8 mouse cellular contexts compared by ENCODE assay signal in the genomic region with DNA sequence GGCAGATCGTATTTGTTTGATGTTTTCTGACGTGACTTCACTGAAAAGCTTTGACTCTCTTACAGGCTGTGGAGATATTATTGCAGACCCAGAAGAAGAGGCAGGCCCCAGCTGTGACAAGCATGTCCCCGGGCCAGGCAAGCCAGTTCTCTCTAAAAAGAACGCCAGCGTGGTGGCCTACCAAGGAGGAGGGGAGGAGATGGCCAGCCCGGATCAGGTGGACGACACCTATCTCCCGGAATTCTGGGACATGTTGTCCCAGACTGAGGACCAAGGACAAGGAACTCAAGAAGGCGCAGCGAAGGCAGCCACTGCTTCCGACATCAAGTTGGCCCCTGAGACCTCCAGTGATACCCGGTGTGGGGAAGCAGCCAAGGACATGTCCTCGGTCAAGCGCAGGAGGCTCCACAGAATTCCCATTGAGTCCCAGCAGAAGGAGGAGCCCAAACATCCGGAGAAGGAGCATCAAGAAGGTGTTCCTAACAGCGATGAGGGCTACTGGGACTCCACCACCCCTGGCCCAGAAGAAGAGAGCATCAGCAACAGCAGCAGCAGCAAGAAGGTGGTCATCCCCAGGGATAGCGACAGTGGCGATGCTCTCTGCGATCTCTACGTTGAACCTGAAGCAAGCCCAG. TPM values are rescaled to one million over a fixed set of nuclear protein-coding genes. Genes with fewer than 3 reads are reported as not detected.
DNase-seq lines count a peak whose midpoint lies in the region; ATAC-seq and TF ChIP-seq lines count a peak whose summit lies in the region.

No protein-coding gene starts in this region.

- no peak overlapping the region for H3K27ac ChIP-seq in heart, embryonic 14.5 days (replicated peaks in 1 of 2; ENCODE audit: control insufficient read depth in 1 of 2, insufficient read depth in 1 of 2, low read depth in 2 of 2, low read length in 2 of 2)
- H3K27ac ChIP-seq in bone marrow, adult 2 months (ENCODE audit: control insufficient read depth, insufficient read depth, low read depth, low read length, poor library complexity), result peak overlapping the region; percentile 86
- H3K27ac ChIP-seq in forebrain, embryonic 12.5 days, result peak overlapping the region; percentile 93
- H3K27ac ChIP-seq in liver, embryonic 12.5 days, result no peak overlapping the region

- TF ChIP-seq POLR2A in bone marrow, adult 2 months (IDR thresholded peaks at IDR 0.05; ENCODE audit: borderline replicate concordance, control insufficient read depth, low read depth, low read length), result no peak

- no peaks in the 10 kb centered on the region; a peak in 3 of 4 replicates for H3K4me1 ChIP-seq in heart, embryonic 14.5 days (ENCODE audit: control insufficient read depth in 2 of 2, insufficient read depth in 2 of 2, low read length in 2 of 2)
- no peaks in the 10 kb centered on the region; the same call in 1 of the 2 replicates for H3K4me1 ChIP-seq in bone marrow, adult 2 months (ENCODE audit: control insufficient read depth, insufficient read depth, low read length)
- peaks cover 54% of the 10 kb centered on the region for H3K4me1 ChIP-seq in forebrain, embryonic 12.5 days
- H3K4me1 ChIP-seq in liver, embryonic 12.5 days, result no peaks in the 10 kb centered on the region

- peaks cover 39% of the 10 kb centered on the region for H3K27me3 ChIP-seq in heart, embryonic 14.5 days (ENCODE audit: control insufficient read depth, insufficient read depth, low read length)
- H3K27me3 ChIP-seq in forebrain, embryonic 12.5 days, result peaks cover 5% of the 10 kb centered on the region
- H3K27me3 ChIP-seq in liver, embryonic 12.5 days (replicated peaks), result peaks cover 56% of the 10 kb centered on the region

- peak overlapping the region; percentile 97 for H3K4me2 ChIP-seq in heart, embryonic 14.5 days (ENCODE audit: low read length)
- peak overlapping the region; percentile 81 for H3K4me2 ChIP-seq in forebrain, embryonic 12.5 days
- peak overlapping the region; percentile 65 for H3K4me2 ChIP-seq in liver, embryonic 12.5 days

- H3K9me3 ChIP-seq in heart, embryonic 14.5 days (ENCODE audit: control insufficient read depth, low read length), result no peaks in the 10 kb centered on the region
- no peaks in the 10 kb centered on the region for H3K9me3 ChIP-seq in forebrain, embryonic 12.5 days
- H3K9me3 ChIP-seq in liver, embryonic 12.5 days (replicated peaks), result no peaks in the 10 kb centered on the region

- WGBS in heart, embryonic 14.5 days, result 53% methylated on average over 20 of the region's 20 CpGs
- 55% methylated on average over 20 of the region's 20 CpGs for WGBS in bone marrow, adult 2 months
- WGBS in forebrain, embryonic 12.5 days, result 52% methylated on average over 20 of the region's 20 CpGs
- WGBS in liver, embryonic 12.5 days (ENCODE audit: insufficient replicate concordance), result 38% methylated on average over 20 of the region's 20 CpGs

- H3K9ac ChIP-seq in heart, embryonic 14.5 days (ENCODE audit: low read length), result peak overlapping the region; percentile 69; the same call in 1 of the 2 replicates
- H3K9ac ChIP-seq in forebrain, embryonic 12.5 days, result peak overlapping the region; percentile 93
- no peak overlapping the region for H3K9ac ChIP-seq in liver, embryonic 12.5 days

- H3K36me3 ChIP-seq in heart, embryonic 14.5 days (ENCODE audit: control insufficient read depth, insufficient read depth, low read length), result no peaks in the 10 kb centered on the region
- H3K36me3 ChIP-seq in forebrain, embryonic 12.5 days (replicated peaks), result peaks cover 16% of the 10 kb centered on the region; the same call in 1 of the 2 replicates
- H3K36me3 ChIP-seq in liver, embryonic 12.5 days, result no peaks in the 10 kb centered on the region

- ATAC-seq in heart, embryonic 14.5 days (ENCODE audit: insufficient number of reproducible peaks, insufficient read depth, low FRiP score, low read depth), result no peak
- ATAC-seq in forebrain, embryonic 12.5 days (ENCODE audit: low FRiP score), result peak; percentile 0; the same call in 1 of the 2 replicates
- no peak for ATAC-seq in liver, embryonic 12.5 days

- TF ChIP-seq CTCF in bone marrow, adult 2 months (IDR thresholded peaks at IDR 0.05; ENCODE audit: control insufficient read depth, insufficient read depth, low read length), result no peak

- peak overlapping the region; percentile 55 to 59 for H3K4me3 ChIP-seq in heart, embryonic 14.5 days (ENCODE audit: control insufficient read depth in 1 of 2, insufficient read depth in 1 of 2, low read depth in 1 of 2, low read length in 2 of 2)
- peak overlapping the region; percentile 56 for H3K4me3 ChIP-seq in bone marrow, adult 2 months (replicated peaks; ENCODE audit: control insufficient read depth, low read depth, low read length)
- peak overlapping the region; percentile 86 for H3K4me3 ChIP-seq in forebrain, embryonic 12.5 days (replicated peaks)
- H3K4me3 ChIP-seq in liver, embryonic 12.5 days, result peak overlapping the region; percentile 48

- DNase-seq in heart, adult 9 months (ENCODE audit: low spot score in 2 of 2), result no peak
- no peak for DNase-seq in urinary bladder, postnatal 4 days (ENCODE audit: low spot score in 2 of 2)
- DNase-seq in thymus, postnatal 10 days (ENCODE audit: low spot score in 2 of 2), result no peak
- no peak for DNase-seq in adrenal gland, postnatal 25 days

RNA-seq across cellular contexts. Expression of a gene that starts 6.4 kb away (rescaled TPM):
- polyA plus RNA-seq in heart, embryonic 14.5 days (2014; fragmentation: Nextera tagmentation; extraction: Ambion mirVana), result 0.19 and 0.69 TPM in 2 replicates
- 0.70 and 2.5 TPM in 2 replicates for polyA plus RNA-seq in bone marrow, adult 2 months (2011; ENCODE audit: insufficient read depth, insufficient read length, low replicate concordance, missing spikeins)
- 37.5 and 38.6 TPM in 2 replicates for polyA plus RNA-seq in forebrain, embryonic 12.5 days (2016; fragmentation: Nextera tagmentation; extraction: Ambion mirVana)
- polyA plus RNA-seq in liver, embryonic 12.5 days (2016; fragmentation: Nextera tagmentation; extraction: Ambion mirVana), result 0.49 and 0.50 TPM in 2 replicates
- 3.1 and 3.7 TPM in 2 replicates for total RNA-seq in adrenal gland, postnatal 25 days (2021)

Comparison
In these comparisons a context has a peak if more than half of its experiments do, and no peak if none do; other contexts are left out.
1. H3K27ac ChIP-seq: peak in bone marrow, adult 2 months (single experiment) and forebrain, embryonic 12.5 days (single experiment); none in heart, embryonic 14.5 days (0 of 2) and liver, embryonic 12.5 days (single experiment).
2. RNA of a gene that starts 6.4 kb away (polyA plus RNA-seq): 37.5 to 38.6 TPM in forebrain, embryonic 12.5 days; 0.70 to 2.5 TPM in bone marrow, adult 2 months, 0.19 to 0.69 TPM in heart, embryonic 14.5 days and 0.49 to 0.50 TPM in liver, embryonic 12.5 days; every median in the first group is over 10 times any median in the second.
3. Peak in every context shown above with its lines, with median percentiles within 50 percentile points of each other: H3K4me2 ChIP-seq and H3K4me3 ChIP-seq.